Mouse (Mus musculus) liver, embryonic 14.5 days (tissue): Measurements from ENCODE around the gene Slc7a5. TPM values are rescaled to one million over a fixed set of nuclear protein-coding genes. Genes with fewer than 3 reads are reported as not detected.

Experiments
- ATAC-seq: fragments of 200-750 bp; cut with Nextera tagmentation; 2 replicates; pipeline ENCODE4 v1.8.0; 2017; ENCODE audit warnings: moderate number of reproducible peaks, mild to moderate bottlenecking, moderate library complexity; ENCODE audit not compliant: insufficient read depth
- DNase-seq, 3 experiments: peaks; one replicate each; pipeline ENCODE4 v3.0.0-alpha.2; 2012 to 2013; ENCODE audit warnings: low read depth in 3 of 3, low spot score in 3 of 3
- H3K27ac ChIP-seq: fragments of 300-500 bp; sonication (generic); 2 replicates; pipeline ENCODE4 v1.5.1; 2014; ENCODE audit warnings: moderate library complexity, mild to moderate bottlenecking, control low read depth, inconsistent platforms
- H3K27me3 ChIP-seq: fragments of 300-500 bp; sonication (generic); 2 replicates; pipeline ENCODE4 v1.6.1; 2014; ENCODE audit warnings: mild to moderate bottlenecking, low read length, moderate library complexity; ENCODE audit not compliant: control insufficient read depth, insufficient read depth
- H3K36me3 ChIP-seq: fragments of 300-500 bp; sonication (generic); replicated peaks from 2 replicates; pipeline ENCODE4 v1.6.1; 2014; ENCODE audit warnings: low read depth; ENCODE audit not compliant: control insufficient read depth, insufficient read depth
- H3K4me1 ChIP-seq, 2 experiments: fragments of 200-500 bp in 1 of 2; fragments of 300-500 bp in 1 of 2; sonication (generic) in 1 of 2; replicated peaks; 2 replicates each; pipeline ENCODE4 v1.6.1; 2012 to 2014; ENCODE audit warnings: antibody characterized with exemption in 1 of 2, inconsistent platforms in 1 of 2, low read length in 1 of 2; ENCODE audit not compliant: control insufficient read depth in 2 of 2, insufficient read depth in 2 of 2
- H3K4me2 ChIP-seq: fragments of 300-500 bp; sonication (generic); 2 replicates; pipeline ENCODE4 v1.6.1; 2014; ENCODE audit warnings: low read depth, mild to moderate bottlenecking, control low read depth, moderate library complexity
- H3K4me3 ChIP-seq, 2 experiments: fragments of 200-500 bp in 1 of 2; fragments of 300-500 bp in 1 of 2; sonication (generic) in 1 of 2; 2 replicates each; pipeline ENCODE4 v1.5.1; 2012 to 2014; ENCODE audit warnings: low read depth in 2 of 2, low read length in 2 of 2, mild to moderate bottlenecking in 2 of 2, control low read depth in 1 of 2, inconsistent platforms in 1 of 2, moderate library complexity in 1 of 2; ENCODE audit not compliant: insufficient read depth in 1 of 2
- H3K9ac ChIP-seq: fragments of 300-500 bp; sonication (generic); replicated peaks from 2 replicates; pipeline ENCODE4 v1.6.1; 2014; ENCODE audit warnings: mild to moderate bottlenecking, control low read depth, moderate library complexity
- H3K9me3 ChIP-seq: fragments of 300-500 bp; sonication (generic); 2 replicates; pipeline ENCODE4 v1.6.1; 2016; ENCODE audit warnings: low read length, mixed read lengths; ENCODE audit not compliant: control insufficient read depth
- CTCF ChIP-seq: IDR thresholded peaks from 2 replicates; pipeline ENCODE4 v1.5.1; 2016; ENCODE audit warnings: antibody characterized with exemption, low read depth, control low read depth
- EP300 ChIP-seq: IDR thresholded peaks from 2 replicates; pipeline ENCODE4 v1.6.1; 2016; ENCODE audit warnings: antibody characterized with exemption, low read depth
- WGBS: fragments of 180-500 bp; shearing (Covaris S2); extraction: QIAGEN DNeasy Blood & Tissue Kit; methylation state at CpG from one replicate; pipeline ENCODE4 v1.1.7; 2014; ENCODE audit not compliant: insufficient replicate concordance; 5-methylcytosine and 5-hydroxymethylcytosine counted together
- polyA plus RNA-seq, 2 experiments: library from polyadenylated mRNA; depleted of rRNA in 1 of 2; stranded (reverse) in 1 of 2; unstranded in 1 of 2; fragments of >200 nt; fragmentation: Nextera tagmentation in 1 of 2; extraction: Ambion mirVana in 1 of 2; gene quantifications; 2 replicates each; pipeline versions ENCODE4 v1.2.1 to v1.2.3; 2012 to 2014

The Slc7a5 gene
- polyA plus RNA-seq, 2 experiments, result 36.7 to 40.0 TPM

- Histone ChIP-seq H3K36me3 (no peaks in the 10 kb centered on the region), H3K4me3 (no peak overlapping the region), H3K9ac (no peak overlapping the region), H3K9me3 (no peaks in the 10 kb centered on the region), H3K27ac (no peak overlapping the region), H3K27me3 (no peaks in the 10 kb centered on the region), H3K4me1 (no peaks in the 10 kb centered on the region; a peak in 1 of 4 replicates), H3K4me2 (no peak overlapping the region)
- no peak for TF ChIP-seq EP300
- TF ChIP-seq CTCF, result no peak
- ATAC-seq (no peak), DNase-seq (no peak)
- 65% methylated on average over 7 of the region's 7 CpGs for WGBS
Measured at GRCm38 (mm10) chr8:121938732-121939131, 31.2 kb upstream of the Slc7a5 start.

- WGBS, result 77% methylated on average over 14 of the region's 14 CpGs
Measured at GRCm38 (mm10) chr8:121936391-121936790, 28.9 kb upstream of the Slc7a5 start.

GRCm38 (mm10) chr8:121935341-121936294, 28.1 kb upstream of the Slc7a5 start:
- Histone ChIP-seq H3K27me3 (no peaks in the 10 kb centered on the region), H3K4me3 (no peak overlapping the region), H3K9me3 (no peaks in the 10 kb centered on the region), H3K4me1 (no peaks in the 10 kb centered on the region; a peak in 1 of 4 replicates), H3K36me3 (no peaks in the 10 kb centered on the region), H3K27ac (no peak overlapping the region), H3K4me2 (no peak overlapping the region), H3K9ac (no peak overlapping the region)
- DNase-seq (no peak), ATAC-seq (no peak)
- 58% methylated on average over 12 of the region's 12 CpGs for WGBS
- TF ChIP-seq CTCF, result peak; percentile 49
- TF ChIP-seq EP300, result no peak

More at GRCm38 (mm10) chr8:121936391-121936790, 28.9 kb upstream of the Slc7a5 start:
- Histone ChIP-seq H3K27ac (no peak overlapping the region), H3K4me2 (no peak overlapping the region), H3K36me3 (no peaks in the 10 kb centered on the region), H3K4me1 (no peaks in the 10 kb centered on the region; a peak in 1 of 4 replicates), H3K27me3 (no peaks in the 10 kb centered on the region), H3K9me3 (no peaks in the 10 kb centered on the region), H3K9ac (no peak overlapping the region), H3K4me3 (no peak overlapping the region)
- TF ChIP-seq CTCF (no peak), EP300 (no peak)
- DNase-seq, result no peak
- no peak for ATAC-seq

GRCm38 (mm10) chr8:121934923-121935322, 27.4 kb upstream of the Slc7a5 start:
- H3K27me3 ChIP-seq, result no peaks in the 10 kb centered on the region
- H3K36me3 ChIP-seq, result no peaks in the 10 kb centered on the region
- no peak overlapping the region for H3K9ac ChIP-seq
- H3K4me1 ChIP-seq, result no peaks in the 10 kb centered on the region; a peak in 1 of 4 replicates
- no peaks in the 10 kb centered on the region for H3K9me3 ChIP-seq
- H3K4me3 ChIP-seq, result no peak overlapping the region
- H3K27ac ChIP-seq, result no peak overlapping the region
- DNase-seq (no peak), ATAC-seq (no peak)
- TF ChIP-seq EP300 (no peak), CTCF (no peak)
- no peak overlapping the region for H3K4me2 ChIP-seq

- no peak overlapping the region for H3K9ac ChIP-seq
- H3K4me1 ChIP-seq, result no peaks in the 10 kb centered on the region; a peak in 1 of 4 replicates
- H3K27me3 ChIP-seq, result no peaks in the 10 kb centered on the region
- WGBS, result 26% methylated on average over 4 of the region's 4 CpGs
- no peak for ATAC-seq
- no peaks in the 10 kb centered on the region for H3K9me3 ChIP-seq
- no peak overlapping the region for H3K27ac ChIP-seq
- no peak overlapping the region for H3K4me3 ChIP-seq
- no peak overlapping the region for H3K4me2 ChIP-seq
- peak; percentile 68 for TF ChIP-seq CTCF
- no peak for TF ChIP-seq EP300
- no peak for DNase-seq
- no peaks in the 10 kb centered on the region for H3K36me3 ChIP-seq
Measured at GRCm38 (mm10) chr8:121934506-121934905, 27.0 kb upstream of the Slc7a5 start.
